Mouse (Mus musculus) C2C12 (cell line): ENCODE measurements around the gene Psma4. TPM values are rescaled to one million over a fixed set of nuclear protein-coding genes. Genes with fewer than 3 reads are reported as not detected.
"Not testable (repeated sequence)": the region's sequence is repeated elsewhere in the genome, so short reads cannot be mapped to it uniquely, and the experiment has no call there.

ENCODE experiments used
- H3K27me3 ChIP-seq: one replicate; pipeline ENCODE4 v1.6.1; 2011; ENCODE audit not compliant: control insufficient read depth, insufficient read depth, insufficient read length
- H3K36me3 ChIP-seq: one replicate; pipeline ENCODE4 v1.6.1; 2011; ENCODE audit not compliant: control insufficient read depth, insufficient read depth
- H3K4me3 ChIP-seq: one replicate; pipeline ENCODE4 v1.5.1; 2011; ENCODE audit warnings: mild to moderate bottlenecking, control low read depth; ENCODE audit not compliant: poor library complexity, insufficient read depth, severe bottlenecking
- H3K79me2 ChIP-seq: one replicate; pipeline ENCODE4 v1.6.1; 2011; ENCODE audit not compliant: control insufficient read depth, insufficient read depth
- H3K79me3 ChIP-seq: one replicate; pipeline ENCODE4 v1.6.1; 2011; ENCODE audit warnings: low read depth, control low read depth
- H3ac ChIP-seq: one replicate; pipeline ENCODE3; 2011; ENCODE audit warnings: low read depth; ENCODE audit not compliant: control insufficient read depth, insufficient read length
- CEBPB ChIP-seq: IDR thresholded peaks from one replicate; pipeline ENCODE4 v1.6.1; 2011; ENCODE audit warnings: low read depth, mild to moderate bottlenecking, control low read depth, moderate library complexity
- CTCF ChIP-seq: IDR thresholded peaks from one replicate; pipeline ENCODE4 v1.5.1; 2011; ENCODE audit not compliant: control insufficient read depth, insufficient read depth, insufficient read length
- FOSL1 ChIP-seq: IDR thresholded peaks from one replicate; pipeline ENCODE4 v1.8.0; 2011; ENCODE audit warnings: mild to moderate bottlenecking, low read length; ENCODE audit not compliant: poor library complexity, insufficient read depth, severe bottlenecking
- MAX ChIP-seq: IDR thresholded peaks from one replicate; pipeline ENCODE4 v1.6.1; 2011; ENCODE audit warnings: mild to moderate bottlenecking, control low read depth
- MYOD1 ChIP-seq: IDR thresholded peaks from one replicate; pipeline ENCODE4 v1.6.1; 2011; ENCODE audit warnings: low read depth; ENCODE audit not compliant: control insufficient read depth, insufficient read length
- MYOG ChIP-seq: IDR thresholded peaks from one replicate; pipeline ENCODE4 v1.6.1; 2011; ENCODE audit not compliant: control insufficient read depth, insufficient read length; ENCODE audit errors: extremely low read depth
- USF1 ChIP-seq: IDR thresholded peaks from one replicate; pipeline ENCODE4 v1.6.1; 2011; ENCODE audit warnings: low read depth, mild to moderate bottlenecking, control low read depth, moderate library complexity
- polyA plus RNA-seq: library from polyadenylated mRNA; unstranded; fragments of >200 nt; fragmentation: generic; extraction: Trizol; gene quantifications from one replicate; pipeline ENCODE4 v1.2.1, GENCODE M21; 2012; ENCODE audit warnings: missing spikeins

Gene Psma4
- polyA plus RNA-seq, 1 experiment: 211 TPM

- no peaks in the 10 kb centered on the region for H3K27me3 ChIP-seq
- no peak overlapping the region for H3ac ChIP-seq
- TF ChIP-seq MYOD1: no peak
- TF ChIP-seq CTCF: no peak
- no peak for TF ChIP-seq USF1
- no peak for TF ChIP-seq MAX
- no peak for TF ChIP-seq CEBPB
- TF ChIP-seq MYOG: no peak
- no peak overlapping the region for H3K4me3 ChIP-seq
- no peaks in the 10 kb centered on the region for H3K36me3 ChIP-seq
- no peaks in the 10 kb centered on the region for H3K79me2 ChIP-seq
- no peaks in the 10 kb centered on the region for H3K79me3 ChIP-seq
Observed at GRCm38 (mm10) chr9:54944467-54944866, 6.1 kb upstream of the Psma4 start.

- Histone ChIP-seq H3K4me3 (no peak overlapping the region), H3ac (no peak overlapping the region), H3K36me3 (no peaks in the 10 kb centered on the region), H3K79me2 (peaks cover 7% of the 10 kb centered on the region), H3K79me3 (peaks cover 3% of the 10 kb centered on the region), H3K27me3 (no peaks in the 10 kb centered on the region)
- TF ChIP-seq MYOD1 (no peak), CEBPB (no peak), FOSL1 (no peak), USF1 (no peak), CTCF (no peak), MYOG (no peak), MAX (no peak)
Observed at GRCm38 (mm10) chr9:54946256-54946655, 4.3 kb upstream of the Psma4 start.

GRCm38 (mm10) chr9:54949465-54949864 lies 1.1 kb upstream of the Psma4 start:
- Histone ChIP-seq H3K36me3 (peaks cover 21% of the 10 kb centered on the region), H3ac (no peak overlapping the region), H3K79me2 (peaks cover 37% of the 10 kb centered on the region), H3K79me3 (peaks cover 25% of the 10 kb centered on the region), H3K27me3 (no peaks in the 10 kb centered on the region), H3K4me3 (no peak overlapping the region)
- TF ChIP-seq USF1: no peak
- no peak for TF ChIP-seq FOSL1
- no peak for TF ChIP-seq MAX
- TF ChIP-seq MYOD1: no peak

GRCm38 (mm10) chr9:54950162-54950561 lies 428 bp upstream of the Psma4 start:
- H3K27me3 ChIP-seq: not testable (repeated sequence)
- H3K4me3 ChIP-seq: peak overlapping the region; percentile 78
- peaks cover 37% of the 10 kb centered on the region for H3K79me2 ChIP-seq
- H3K36me3 ChIP-seq: peaks cover 28% of the 10 kb centered on the region
- peak overlapping the region; percentile 32 for H3ac ChIP-seq
- peaks cover 25% of the 10 kb centered on the region for H3K79me3 ChIP-seq

- Histone ChIP-seq H3K4me3 (no peak overlapping the region), H3K36me3 (peaks cover 38% of the 10 kb centered on the region), H3K79me2 (no peaks in the 10 kb centered on the region), H3K79me3 (no peaks in the 10 kb centered on the region), H3ac (no peak overlapping the region), H3K27me3 (no peaks in the 10 kb centered on the region)
- TF ChIP-seq MYOD1 (no peak), USF1 (no peak), MYOG (no peak), FOSL1 (no peak), CEBPB (no peak), MAX (no peak), CTCF (no peak)
Observed at GRCm38 (mm10) chr9:54961059-54961458, 10.5 kb downstream of the Psma4 start.

- H3K79me2 ChIP-seq: no peaks in the 10 kb centered on the region
- no peaks in the 10 kb centered on the region for H3K27me3 ChIP-seq
- H3K36me3 ChIP-seq: peaks cover 13% of the 10 kb centered on the region
- no peaks in the 10 kb centered on the region for H3K79me3 ChIP-seq
- no peak overlapping the region for H3ac ChIP-seq
- no peak overlapping the region for H3K4me3 ChIP-seq
- no peak for TF ChIP-seq MYOD1
- no peak for TF ChIP-seq MAX
- TF ChIP-seq MYOG: no peak
- no peak for TF ChIP-seq CEBPB
- no peak for TF ChIP-seq CTCF
- TF ChIP-seq FOSL1: no peak
- TF ChIP-seq USF1: no peak
Observed at GRCm38 (mm10) chr9:54963669-54964068, 13.1 kb downstream of the Psma4 start.
